Mouse (Mus musculus) stomach, embryonic 14.5 days (tissue): ENCODE data around the gene Akip1. TPM values are rescaled to one million over a fixed set of nuclear protein-coding genes. Genes with fewer than 3 reads are reported as not detected.

ENCODE experiments used
- ATAC-seq: fragments of 200-750 bp; cut with Nextera tagmentation; 2 replicates; pipeline ENCODE4 v1.8.0; 2017; ENCODE audit warnings: low read depth, moderate TSS enrichment; ENCODE audit not compliant: insufficient number of reproducible peaks, insufficient read depth, low FRiP score
- H3K27ac ChIP-seq: fragments of 300-500 bp; sonication (generic); 2 replicates; pipeline ENCODE4 v1.5.1; 2014; ENCODE audit warnings: mild to moderate bottlenecking, low read length, moderate library complexity, mixed read lengths
- H3K27me3 ChIP-seq: fragments of 300-500 bp; sonication (generic); 2 replicates; pipeline ENCODE4 v1.6.1; 2014; ENCODE audit warnings: low read length, control low read depth, mixed read lengths; ENCODE audit not compliant: control insufficient read depth, insufficient read depth
- H3K36me3 ChIP-seq: fragments of 300-500 bp; sonication (generic); 2 replicates; pipeline ENCODE4 v1.6.1; 2014; ENCODE audit warnings: mild to moderate bottlenecking, control low read depth, low read length, moderate library complexity, mixed read lengths; ENCODE audit not compliant: control insufficient read depth, insufficient read depth
- H3K4me1 ChIP-seq: fragments of 300-500 bp; sonication (generic); 2 replicates; pipeline ENCODE4 v1.6.1; 2014; ENCODE audit warnings: low read length, control low read depth, mixed read lengths; ENCODE audit not compliant: control insufficient read depth, insufficient read depth
- H3K4me2 ChIP-seq: fragments of 300-500 bp; sonication (generic); replicated peaks from 2 replicates; pipeline ENCODE4 v1.6.1; 2014; ENCODE audit warnings: low read depth, low read length, control low read depth
- H3K4me3 ChIP-seq: fragments of 300-500 bp; sonication (generic); 2 replicates; pipeline ENCODE4 v1.5.1; 2014; ENCODE audit warnings: low read depth, low read length, control low read depth
- H3K9ac ChIP-seq: fragments of 300-500 bp; sonication (generic); replicated peaks from 2 replicates; pipeline ENCODE4 v1.6.1; 2014; ENCODE audit warnings: low read depth, mild to moderate bottlenecking, control low read depth, low read length, moderate library complexity, mixed read lengths
- H3K9me3 ChIP-seq: fragments of 300-500 bp; sonication (generic); 2 replicates; pipeline ENCODE4 v1.6.1; 2016; ENCODE audit warnings: low read depth, low read length, control low read depth; ENCODE audit not compliant: control insufficient read depth
- WGBS: fragments of 180-500 bp; shearing (Covaris S2); extraction: QIAGEN DNeasy Blood & Tissue Kit; methylation state at CpG from one replicate; pipeline ENCODE4 v1.1.7; 2014; 5-methylcytosine and 5-hydroxymethylcytosine counted together
- polyA plus RNA-seq: library from polyadenylated mRNA; unstranded; fragments of >200 nt; fragmentation: Nextera tagmentation; extraction: Ambion mirVana; gene quantifications from 2 replicates; pipeline ENCODE4 v1.2.1, GENCODE M21; 2014

Gene Akip1
- polyA plus RNA-seq, 1 experiment from 2014 or later = 36.3 TPM

DNA sequence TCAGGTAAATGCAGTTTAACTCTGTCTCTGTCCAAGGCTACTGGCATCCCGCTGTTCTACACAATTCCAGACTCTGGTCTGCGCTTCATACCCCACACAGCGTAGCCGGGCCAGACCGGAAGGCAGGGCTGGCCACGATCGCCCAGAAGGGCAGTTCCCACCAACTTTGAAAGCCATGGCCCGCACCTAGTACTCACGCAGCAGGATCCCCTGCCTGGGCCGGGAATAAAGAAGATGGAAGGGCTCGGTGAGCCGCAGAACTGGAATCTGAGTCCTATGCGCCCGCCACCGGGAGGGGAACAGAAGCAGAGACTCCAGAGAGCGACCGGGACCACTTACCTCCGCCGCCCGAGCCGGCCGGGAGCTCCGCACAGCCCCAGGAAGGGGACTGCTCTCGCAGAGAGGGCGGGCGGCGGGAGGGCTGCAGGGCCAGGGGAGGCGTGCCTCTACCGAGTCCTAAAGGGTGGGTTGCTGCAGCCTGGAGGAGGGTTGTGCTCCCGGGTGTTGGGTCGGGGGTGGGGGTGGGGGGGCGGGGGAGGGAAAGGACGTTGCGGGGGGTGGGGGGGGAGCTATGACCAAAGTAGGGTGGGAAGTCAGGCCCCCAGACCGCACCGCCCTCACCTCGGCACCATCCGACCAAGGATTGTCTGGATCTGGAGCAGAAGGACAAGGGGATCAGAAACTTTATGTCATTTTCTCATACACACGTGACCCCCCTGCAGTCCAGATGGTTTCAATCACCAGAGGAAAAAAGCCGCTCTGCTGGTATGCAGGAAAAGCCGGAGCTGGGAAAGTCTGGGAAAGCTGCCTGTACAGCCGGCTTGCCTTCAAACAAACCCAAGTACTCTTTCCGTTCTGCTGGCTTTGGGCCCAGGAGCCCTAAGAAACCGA, 31.7 kb upstream of the Akip1 start:
- Histone ChIP-seq H3K4me2 (peak overlapping the region; percentile 55), H3K9ac (peak overlapping the region; percentile 83), H3K27ac (peak overlapping the region; percentile 99), H3K4me1 (peaks cover 24% of the 10 kb centered on the region; the same call in 1 of the 2 replicates), H3K4me3 (peak overlapping the region; percentile 67), H3K9me3 (no peaks in the 10 kb centered on the region), H3K27me3 (no peaks in the 10 kb centered on the region), H3K36me3 (no peaks in the 10 kb centered on the region)
- ATAC-seq = peak; percentile 92
- under 1% methylated on average over 34 of the region's 44 CpGs for WGBS

- Histone ChIP-seq H3K9ac (no peak overlapping the region), H3K4me2 (no peak overlapping the region), H3K4me3 (no peak overlapping the region), H3K9me3 (no peaks in the 10 kb centered on the region), H3K4me1 (peaks cover 17% of the 10 kb centered on the region; the same call in 1 of the 2 replicates), H3K27me3 (no peaks in the 10 kb centered on the region), H3K36me3 (no peaks in the 10 kb centered on the region), H3K27ac (peak overlapping the region; percentile 72; the same call in 1 of the 2 replicates)
- 53% methylated on average over 4 of the region's 4 CpGs for WGBS
- ATAC-seq = no peak
These were observed 28.4 kb upstream of the Akip1 start for GRCm38 (mm10) chr7:109674944-109675628.

GRCm38 (mm10) chr7:109680284-109680683, 23.2 kb upstream of the Akip1 start:
- Histone ChIP-seq H3K36me3 (no peaks in the 10 kb centered on the region), H3K4me2 (no peak overlapping the region), H3K27ac (no peak overlapping the region), H3K4me3 (no peak overlapping the region), H3K27me3 (no peaks in the 10 kb centered on the region), H3K4me1 (peaks cover 2% of the 10 kb centered on the region; the same call in 1 of the 2 replicates), H3K9ac (no peak overlapping the region), H3K9me3 (no peaks in the 10 kb centered on the region)
- ATAC-seq = no peak
- 92% methylated on average over 2 of the region's 2 CpGs for WGBS

GRCm38 (mm10) chr7:109680879-109681278, 22.6 kb upstream of the Akip1 start:
- Histone ChIP-seq H3K4me2 (no peak overlapping the region), H3K4me3 (no peak overlapping the region), H3K36me3 (no peaks in the 10 kb centered on the region), H3K4me1 (peaks cover under 1% of the 10 kb centered on the region; the same call in 1 of the 2 replicates), H3K9ac (no peak overlapping the region), H3K27ac (no peak overlapping the region), H3K9me3 (no peaks in the 10 kb centered on the region), H3K27me3 (no peaks in the 10 kb centered on the region)
- no peak for ATAC-seq
- 94% methylated on average over 1 of the region's 1 CpGs for WGBS

GRCm38 (mm10) chr7:109686585-109687128, 16.8 kb upstream of the Akip1 start:
- no peak overlapping the region; the same call in 1 of the 2 replicates for H3K27ac ChIP-seq
- no peak overlapping the region for H3K9ac ChIP-seq
- 0 out of 2 replicates have a peak, but pooled peaks cover 9% of the 10 kb centered on the region for H3K4me1 ChIP-seq
- no peak overlapping the region for H3K4me2 ChIP-seq
- no peaks in the 10 kb centered on the region for H3K9me3 ChIP-seq
- no peak; the same call in 1 of the 2 replicates for ATAC-seq
- H3K36me3 ChIP-seq = no peaks in the 10 kb centered on the region
- H3K4me3 ChIP-seq = no peak overlapping the region
- WGBS = 24% methylated on average over 9 of the region's 9 CpGs
- H3K27me3 ChIP-seq = no peaks in the 10 kb centered on the region

DNA sequence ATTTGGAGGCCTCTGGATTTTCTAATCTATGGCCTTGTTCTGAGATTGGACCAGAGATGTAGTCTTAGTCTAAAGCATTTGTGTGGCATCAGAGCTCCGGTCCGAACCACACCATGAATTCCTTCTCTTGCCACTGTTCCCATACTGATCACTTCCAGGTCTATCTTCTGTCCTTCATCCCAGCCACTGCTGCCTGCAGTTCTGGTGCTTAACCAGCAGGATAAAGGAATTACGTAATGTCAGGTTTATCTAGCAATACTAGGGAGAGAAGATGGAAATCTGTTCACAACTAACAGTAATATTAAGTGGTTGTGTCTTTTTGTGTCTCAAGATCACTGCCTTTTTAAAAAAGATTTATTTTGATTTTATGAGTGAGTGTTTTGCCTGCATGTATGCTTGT, 13.4 kb upstream of the Akip1 start:
- Histone ChIP-seq H3K4me2 (no peak overlapping the region), H3K4me3 (no peak overlapping the region), H3K9ac (no peak overlapping the region), H3K4me1 (0 out of 2 replicates have a peak, but pooled peaks cover 9% of the 10 kb centered on the region), H3K27ac (no peak overlapping the region), H3K27me3 (no peaks in the 10 kb centered on the region), H3K9me3 (no peaks in the 10 kb centered on the region), H3K36me3 (no peaks in the 10 kb centered on the region)
- ATAC-seq = no peak
- 92% methylated on average over 3 of the region's 3 CpGs for WGBS

- 72% methylated on average over 5 of the region's 5 CpGs for WGBS
- ATAC-seq = no peak
- no peak overlapping the region for H3K27ac ChIP-seq
- no peaks in the 10 kb centered on the region for H3K9me3 ChIP-seq
- H3K4me3 ChIP-seq = no peak overlapping the region
- no peaks in the 10 kb centered on the region for H3K36me3 ChIP-seq
- no peak overlapping the region for H3K9ac ChIP-seq
- 0 out of 2 replicates have a peak, but pooled peaks cover 8% of the 10 kb centered on the region for H3K4me1 ChIP-seq
- no peak overlapping the region for H3K4me2 ChIP-seq
- H3K27me3 ChIP-seq = no peaks in the 10 kb centered on the region
These were observed 12.5 kb upstream of the Akip1 start for GRCm38 (mm10) chr7:109690961-109691360.

- Histone ChIP-seq H3K27ac (no peak overlapping the region), H3K9ac (no peak overlapping the region), H3K36me3 (no peaks in the 10 kb centered on the region), H3K4me2 (no peak overlapping the region), H3K4me3 (no peak overlapping the region), H3K27me3 (no peaks in the 10 kb centered on the region), H3K4me1 (no peaks in the 10 kb centered on the region), H3K9me3 (no peaks in the 10 kb centered on the region)
- no peak for ATAC-seq
- WGBS = 87% methylated on average over 13 of the region's 13 CpGs
These were observed 8.7 kb upstream of the Akip1 start for GRCm38 (mm10) chr7:109694576-109695338.
